Mouse (Mus musculus): ENCODE measurements around the gene Zfp872. TPM values are rescaled to one million over a fixed set of nuclear protein-coding genes. Genes with fewer than 3 reads are reported as not detected.

The Zfp872 gene
- polyA plus RNA-seq, 1 experiment: 0.04 TPM

- no peak for DNase-seq
- WGBS: 95% methylated on average over 10 of the region's 10 CpGs
- Histone ChIP-seq H3K4me1 (replicated peaks; ENCODE audit: control insufficient read depth, insufficient read depth, low read length) (no peaks in the 10 kb centered on the region; the same call in 1 of the 2 replicates), H3K36me3 (ENCODE audit: control insufficient read depth, insufficient read depth, low read length) (no peaks in the 10 kb centered on the region), H3K4me3 (ENCODE audit: control insufficient read depth, insufficient read depth, low read length) (no peak overlapping the region), H3K27me3 (ENCODE audit: control insufficient read depth, insufficient read depth, low read length) (no peaks in the 10 kb centered on the region), H3K27ac (ENCODE audit: control insufficient read depth, insufficient read depth, low read length) (no peak overlapping the region)
- TF ChIP-seq POLR2A (IDR thresholded peaks at IDR 0.05; ENCODE audit: control insufficient read depth, extremely low read depth, insufficient read depth, low read length, poor library complexity) (no peak), CTCF (IDR thresholded peaks at IDR 0.05; ENCODE audit: borderline replicate concordance, control insufficient read depth, extremely low read depth, insufficient read depth, low read length, poor library complexity) (no peak)
Observed at GRCm38 (mm10) chr9:22166686-22167085, 21.2 kb upstream of the Zfp872 start.

- no peaks in the 10 kb centered on the region; the same call in 1 of the 2 replicates for H3K4me1 ChIP-seq (replicated peaks; ENCODE audit: control insufficient read depth, insufficient read depth, low read length)
- H3K27ac ChIP-seq (ENCODE audit: control insufficient read depth, insufficient read depth, low read length): no peak overlapping the region
- no peaks in the 10 kb centered on the region for H3K36me3 ChIP-seq (ENCODE audit: control insufficient read depth, insufficient read depth, low read length)
- no peaks in the 10 kb centered on the region for H3K27me3 ChIP-seq (ENCODE audit: control insufficient read depth, insufficient read depth, low read length)
- WGBS: 98% methylated on average over 4 of the region's 4 CpGs
- TF ChIP-seq POLR2A (IDR thresholded peaks at IDR 0.05; ENCODE audit: control insufficient read depth, extremely low read depth, insufficient read depth, low read length, poor library complexity) (no peak), CTCF (IDR thresholded peaks at IDR 0.05; ENCODE audit: borderline replicate concordance, control insufficient read depth, extremely low read depth, insufficient read depth, low read length, poor library complexity) (no peak)
- H3K4me3 ChIP-seq (ENCODE audit: control insufficient read depth, insufficient read depth, low read length): no peak overlapping the region
- DNase-seq: no peak
Observed at GRCm38 (mm10) chr9:22167751-22168150, 20.1 kb upstream of the Zfp872 start.

DNA sequence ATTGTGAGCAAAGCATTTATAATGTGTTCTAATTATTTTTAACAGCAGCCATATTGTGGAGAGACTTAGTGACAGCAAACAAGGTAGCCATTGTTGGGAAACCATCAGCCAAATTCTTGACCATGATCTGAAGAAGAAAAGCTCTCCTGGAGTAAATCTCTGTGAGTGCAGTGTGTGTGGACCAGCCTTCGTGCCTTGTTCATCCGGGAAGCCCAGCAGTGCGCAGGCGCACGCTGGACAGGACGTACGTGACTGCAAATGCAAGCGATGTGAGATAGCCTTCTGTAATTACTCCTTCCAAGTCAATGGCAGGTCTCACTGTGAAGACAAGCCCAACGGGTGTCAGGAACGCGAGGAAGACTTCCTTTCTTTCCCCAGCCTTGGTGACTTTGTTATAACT, 18.6 kb upstream of the Zfp872 start:
- DNase-seq: no peak
- H3K36me3 ChIP-seq (ENCODE audit: control insufficient read depth, insufficient read depth, low read length): no peaks in the 10 kb centered on the region
- no peak overlapping the region for H3K4me3 ChIP-seq (ENCODE audit: control insufficient read depth, insufficient read depth, low read length)
- 95% methylated on average over 11 of the region's 11 CpGs for WGBS
- H3K27ac ChIP-seq (ENCODE audit: control insufficient read depth, insufficient read depth, low read length): no peak overlapping the region
- no peak for TF ChIP-seq POLR2A (IDR thresholded peaks at IDR 0.05; ENCODE audit: control insufficient read depth, extremely low read depth, insufficient read depth, low read length, poor library complexity)
- TF ChIP-seq CTCF (IDR thresholded peaks at IDR 0.05; ENCODE audit: borderline replicate concordance, control insufficient read depth, extremely low read depth, insufficient read depth, low read length, poor library complexity): no peak
- H3K4me1 ChIP-seq (replicated peaks; ENCODE audit: control insufficient read depth, insufficient read depth, low read length): no peaks in the 10 kb centered on the region; the same call in 1 of the 2 replicates
- no peaks in the 10 kb centered on the region for H3K27me3 ChIP-seq (ENCODE audit: control insufficient read depth, insufficient read depth, low read length)

GRCm38 (mm10) chr9:22172318-22172717, 15.6 kb upstream of the Zfp872 start:
- Histone ChIP-seq H3K36me3 (ENCODE audit: control insufficient read depth, insufficient read depth, low read length) (no peaks in the 10 kb centered on the region), H3K27ac (ENCODE audit: control insufficient read depth, insufficient read depth, low read length) (no peak overlapping the region), H3K27me3 (ENCODE audit: control insufficient read depth, insufficient read depth, low read length) (no peaks in the 10 kb centered on the region), H3K4me3 (ENCODE audit: control insufficient read depth, insufficient read depth, low read length) (no peak overlapping the region), H3K4me1 (replicated peaks; ENCODE audit: control insufficient read depth, insufficient read depth, low read length) (no peaks in the 10 kb centered on the region)
- 89% methylated on average over 4 of the region's 4 CpGs for WGBS
- DNase-seq: no peak
- TF ChIP-seq POLR2A (IDR thresholded peaks at IDR 0.05; ENCODE audit: control insufficient read depth, extremely low read depth, insufficient read depth, low read length, poor library complexity) (no peak), CTCF (IDR thresholded peaks at IDR 0.05; ENCODE audit: borderline replicate concordance, control insufficient read depth, extremely low read depth, insufficient read depth, low read length, poor library complexity) (no peak)

GRCm38 (mm10) chr9:22196412-22196811, 8.5 kb downstream of the Zfp872 start:
- DNase-seq: no peak

GRCm38 (mm10) chr9:22213785-22214194, 25.9 kb downstream of the Zfp872 start:
- Histone ChIP-seq H3K36me3 (ENCODE audit: control insufficient read depth, insufficient read depth, low read length) (no peaks in the 10 kb centered on the region), H3K27me3 (ENCODE audit: control insufficient read depth, insufficient read depth, low read length) (no peaks in the 10 kb centered on the region), H3K4me3 (ENCODE audit: control insufficient read depth, insufficient read depth, low read length) (no peak overlapping the region), H3K4me1 (replicated peaks; ENCODE audit: control insufficient read depth, insufficient read depth, low read length) (no peaks in the 10 kb centered on the region), H3K27ac (ENCODE audit: control insufficient read depth, insufficient read depth, low read length) (no peak overlapping the region)
- DNase-seq: no peak
- 72% methylated on average over 2 of the region's 2 CpGs for WGBS
- no peak for TF ChIP-seq POLR2A (IDR thresholded peaks at IDR 0.05; ENCODE audit: control insufficient read depth, extremely low read depth, insufficient read depth, low read length, poor library complexity)
- TF ChIP-seq CTCF (IDR thresholded peaks at IDR 0.05; ENCODE audit: borderline replicate concordance, control insufficient read depth, extremely low read depth, insufficient read depth, low read length, poor library complexity): no peak

More at GRCm38 (mm10) chr9:22196412-22196811, 8.5 kb downstream of the Zfp872 start:
- Histone ChIP-seq H3K36me3 (ENCODE audit: control insufficient read depth, insufficient read depth, low read length) (no peaks in the 10 kb centered on the region), H3K27ac (ENCODE audit: control insufficient read depth, insufficient read depth, low read length) (no peak overlapping the region), H3K4me1 (replicated peaks; ENCODE audit: control insufficient read depth, insufficient read depth, low read length) (no peaks in the 10 kb centered on the region), H3K27me3 (ENCODE audit: control insufficient read depth, insufficient read depth, low read length) (no peaks in the 10 kb centered on the region), H3K4me3 (ENCODE audit: control insufficient read depth, insufficient read depth, low read length) (no peak overlapping the region)
- 53% methylated on average over 5 of the region's 5 CpGs for WGBS
- TF ChIP-seq POLR2A (IDR thresholded peaks at IDR 0.05; ENCODE audit: control insufficient read depth, extremely low read depth, insufficient read depth, low read length, poor library complexity) (no peak), CTCF (IDR thresholded peaks at IDR 0.05; ENCODE audit: borderline replicate concordance, control insufficient read depth, extremely low read depth, insufficient read depth, low read length, poor library complexity) (no peak)

DNA sequence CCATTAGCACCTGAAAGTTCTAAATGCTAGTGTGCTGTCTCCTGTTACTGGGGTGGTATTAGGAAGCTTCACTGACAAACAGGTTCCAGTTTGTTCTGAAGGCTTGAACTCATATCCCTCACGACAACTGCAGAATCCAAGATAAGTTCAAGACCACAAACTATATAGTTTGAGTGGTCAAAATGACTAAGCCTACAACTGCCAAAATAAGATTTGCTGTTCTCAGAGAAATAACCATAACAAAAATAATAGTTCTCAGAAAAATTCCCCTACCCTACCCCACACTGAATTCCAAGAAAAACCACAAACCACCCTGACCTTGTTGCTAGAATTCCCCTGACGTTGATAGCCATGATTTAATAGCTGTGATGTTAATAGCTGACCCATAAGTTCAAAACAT, 26.7 kb downstream of the Zfp872 start:
- H3K4me3 ChIP-seq (ENCODE audit: control insufficient read depth, insufficient read depth, low read length): no peak overlapping the region
- no peaks in the 10 kb centered on the region for H3K4me1 ChIP-seq (replicated peaks; ENCODE audit: control insufficient read depth, insufficient read depth, low read length)
- 25% methylated on average over 2 of the region's 2 CpGs for WGBS
- DNase-seq: no peak
- no peaks in the 10 kb centered on the region for H3K27me3 ChIP-seq (ENCODE audit: control insufficient read depth, insufficient read depth, low read length)
- H3K27ac ChIP-seq (ENCODE audit: control insufficient read depth, insufficient read depth, low read length): no peak overlapping the region
- TF ChIP-seq POLR2A (IDR thresholded peaks at IDR 0.05; ENCODE audit: control insufficient read depth, extremely low read depth, insufficient read depth, low read length, poor library complexity) (no peak), CTCF (IDR thresholded peaks at IDR 0.05; ENCODE audit: borderline replicate concordance, control insufficient read depth, extremely low read depth, insufficient read depth, low read length, poor library complexity) (no peak)
- no peaks in the 10 kb centered on the region for H3K36me3 ChIP-seq (ENCODE audit: control insufficient read depth, insufficient read depth, low read length)

All from thymus, adult 2 months (tissue).